Mouse (Mus musculus): ENCODE data around the gene Usp54.

The Usp54 gene

DNA sequence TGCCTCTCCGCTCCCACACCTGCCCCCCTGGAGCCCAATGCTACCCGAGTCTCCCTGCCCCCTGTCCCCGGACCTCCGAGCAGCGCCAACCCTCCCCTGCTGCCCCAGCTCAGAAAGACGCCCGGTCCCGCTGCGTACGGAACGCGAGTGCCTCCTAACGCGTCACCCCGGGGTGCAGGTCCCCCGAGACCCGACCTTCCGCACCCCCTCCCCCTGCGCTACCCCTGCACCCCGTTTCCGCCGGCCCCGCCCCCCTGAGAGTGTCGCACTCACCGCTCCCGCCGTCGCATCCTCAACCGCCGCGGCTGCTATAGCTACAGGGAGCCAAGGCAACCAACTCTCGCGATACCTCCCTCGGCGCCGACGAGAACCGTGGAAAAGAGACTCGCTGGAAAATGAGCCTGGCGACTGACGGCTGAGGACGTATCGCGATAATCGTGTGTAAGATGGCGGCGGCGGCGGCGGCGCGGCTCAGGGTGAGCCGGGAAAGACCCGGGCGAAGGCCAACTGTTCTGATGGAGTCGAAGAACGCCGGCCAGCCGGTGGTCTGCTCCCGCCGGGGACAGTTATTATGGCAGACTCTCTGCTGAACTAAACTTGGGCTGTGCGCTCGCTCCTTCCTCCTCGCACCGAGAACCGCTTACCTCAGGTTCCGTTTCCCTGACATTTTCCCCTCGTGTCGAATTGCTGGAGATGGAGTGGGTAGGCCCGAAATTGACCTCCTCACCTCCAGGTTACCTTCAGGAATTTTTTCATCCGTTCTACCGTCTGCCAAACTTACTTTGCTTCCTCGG is at the start of gene Usp54:
Gene Usp54, minus strand, starts transcription at position 420 of the 794 bp plus-strand sequence.
- DNase-seq (ENCODE audit: low spot score in 2 of 2), result peak; percentile 96 to 99

DNA sequence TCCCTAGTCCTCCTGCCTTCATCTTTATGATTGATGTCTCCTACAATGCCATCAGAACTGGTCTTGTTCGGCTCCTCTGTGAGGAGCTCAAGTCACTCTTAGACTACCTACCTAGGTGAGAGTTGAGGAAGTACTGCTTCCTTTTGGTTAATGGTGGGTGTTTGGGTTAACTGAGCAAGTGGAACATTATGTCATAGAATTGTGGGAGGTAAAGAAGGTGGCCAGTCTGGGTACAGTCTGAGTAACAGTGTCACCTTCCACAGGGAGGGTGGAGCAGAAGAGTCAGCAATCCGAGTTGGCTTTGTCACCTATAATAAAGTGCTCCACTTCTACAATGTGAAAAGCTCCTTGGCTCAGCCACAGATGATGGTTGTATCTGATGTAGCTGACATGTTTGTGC is 48.1 kb upstream of the Usp54 start:
- no peak for DNase-seq (ENCODE audit: low spot score in 2 of 2)

DNA sequence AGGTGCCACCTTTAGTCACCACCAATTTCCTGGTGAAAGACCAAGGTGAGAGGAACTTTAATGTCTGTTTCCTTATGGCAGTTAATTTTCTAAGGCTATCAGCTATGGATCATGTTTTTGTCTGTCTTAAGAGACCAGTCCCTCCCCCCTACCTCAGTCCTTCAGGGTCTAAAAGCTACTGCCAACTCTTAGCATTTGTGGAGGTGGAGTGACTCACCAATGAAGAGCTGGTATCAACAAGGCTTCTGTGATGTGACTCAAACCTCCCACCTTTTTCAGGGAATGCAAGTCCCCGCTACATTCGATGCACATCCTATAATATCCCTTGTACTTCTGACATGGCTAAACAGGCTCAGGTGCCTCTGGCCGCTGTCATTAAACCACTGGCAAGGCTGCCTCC is 45.7 kb upstream of the Usp54 start:
- DNase-seq (ENCODE audit: low spot score in 2 of 2), result no peak

DNA sequence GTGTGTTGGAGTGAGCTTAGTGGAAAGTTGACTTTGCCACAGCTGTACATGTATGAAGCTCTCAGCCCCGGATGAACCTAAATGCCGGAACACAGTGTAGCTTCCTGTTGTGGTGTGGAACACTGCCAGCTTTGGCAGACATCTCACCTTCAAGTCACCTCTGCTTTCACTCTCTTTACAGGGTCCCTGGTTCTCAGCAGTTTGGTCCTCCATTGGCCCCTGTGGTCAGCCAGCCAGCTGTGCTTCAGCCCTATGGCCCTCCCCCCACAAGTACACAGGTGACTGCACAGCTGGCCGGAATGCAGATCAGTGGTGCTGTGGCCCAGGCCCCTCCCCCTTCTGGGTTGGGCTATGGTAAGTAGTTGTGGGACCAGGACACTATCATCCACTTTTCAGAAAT is 41.6 kb upstream of the Usp54 start:
- DNase-seq (ENCODE audit: low spot score in 2 of 2), result peak in 1 of 2 experiments; percentile 60

DNA sequence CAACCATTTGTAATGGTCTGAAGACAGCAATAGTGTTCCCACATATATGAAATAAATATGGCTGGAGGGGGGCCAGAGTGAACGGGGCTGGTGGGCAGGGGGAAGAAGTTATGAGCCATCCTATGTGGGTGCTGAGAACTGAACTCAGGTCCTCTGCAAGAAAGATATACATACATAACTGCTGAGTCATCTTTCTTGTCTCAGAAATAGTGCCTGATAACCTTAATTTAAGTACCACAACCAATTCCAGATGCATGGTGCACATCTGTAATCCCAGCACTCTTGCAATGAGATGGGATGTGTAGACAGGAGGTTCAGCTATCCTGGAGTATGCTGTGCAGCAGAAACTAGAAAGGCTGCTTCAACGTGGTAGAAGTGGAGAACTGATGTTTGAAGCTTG is 40.9 kb upstream of the Usp54 start:
- no peak for DNase-seq (ENCODE audit: low spot score in 2 of 2)

DNA sequence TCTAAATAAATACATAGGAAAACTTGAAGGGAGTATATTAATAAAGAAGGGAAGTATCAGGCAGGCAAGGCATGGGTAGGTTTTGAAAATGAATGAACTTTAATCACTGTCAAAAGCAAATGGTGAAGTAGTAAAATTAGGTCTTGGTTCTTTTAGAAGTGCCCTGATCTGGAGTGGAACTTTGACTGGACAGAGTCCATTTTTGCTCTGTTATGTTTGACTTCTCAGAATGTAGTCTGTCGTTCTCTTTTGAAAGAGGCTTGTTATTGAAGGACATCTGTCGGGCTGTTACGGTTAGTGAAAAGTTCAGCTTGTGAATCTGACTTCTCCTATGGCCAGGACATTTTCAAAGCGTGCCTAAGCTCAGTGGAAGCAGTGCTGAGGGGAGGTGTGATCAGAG is 37.0 kb upstream of the Usp54 start:
- DNase-seq (ENCODE audit: low spot score in 2 of 2), result no peak

DNA sequence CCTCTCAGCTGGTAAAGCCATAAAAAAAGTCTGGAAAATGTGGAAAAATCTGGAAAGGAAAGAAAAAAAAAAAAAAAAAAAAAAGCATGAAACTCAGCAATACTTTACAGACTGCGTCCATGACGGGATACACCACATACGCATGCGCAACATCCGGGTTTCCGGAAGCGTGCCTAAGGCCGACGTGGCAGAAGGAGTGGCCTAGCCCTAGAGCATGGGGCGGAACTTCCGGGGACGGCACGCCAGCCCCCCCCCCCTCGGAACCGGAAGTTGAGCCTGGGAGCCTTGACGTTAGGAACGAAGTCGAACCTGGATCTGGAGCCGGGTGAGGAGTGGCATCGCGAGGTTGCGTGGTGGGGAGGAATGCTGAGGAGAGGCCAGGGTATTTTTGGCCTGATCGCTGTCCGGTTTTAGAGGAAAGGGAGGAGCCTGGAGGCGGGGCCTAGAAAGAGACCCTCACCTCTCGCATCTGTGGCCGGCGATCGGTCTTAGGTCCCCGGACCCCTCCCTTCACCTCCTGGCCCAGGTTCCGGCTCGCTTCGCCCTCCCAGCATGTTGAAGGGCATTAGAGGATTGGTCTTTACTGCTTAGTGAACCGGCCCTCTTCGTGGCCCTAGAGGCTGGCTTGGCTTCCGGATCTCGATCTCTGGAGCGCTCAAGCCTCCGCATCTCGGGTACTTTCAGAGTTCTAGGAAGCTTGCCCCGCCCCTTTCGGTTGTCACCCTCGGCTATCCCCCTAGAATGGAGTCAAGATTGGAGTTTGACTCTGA is 33.4 kb upstream of the Usp54 start, which contains the start of gene Sec24c:
Gene Sec24c, plus strand, starts transcription at position 245 of the 770 bp plus-strand sequence.
- peak; percentile 93 to 99 for DNase-seq (ENCODE audit: low spot score in 2 of 2)

DNA sequence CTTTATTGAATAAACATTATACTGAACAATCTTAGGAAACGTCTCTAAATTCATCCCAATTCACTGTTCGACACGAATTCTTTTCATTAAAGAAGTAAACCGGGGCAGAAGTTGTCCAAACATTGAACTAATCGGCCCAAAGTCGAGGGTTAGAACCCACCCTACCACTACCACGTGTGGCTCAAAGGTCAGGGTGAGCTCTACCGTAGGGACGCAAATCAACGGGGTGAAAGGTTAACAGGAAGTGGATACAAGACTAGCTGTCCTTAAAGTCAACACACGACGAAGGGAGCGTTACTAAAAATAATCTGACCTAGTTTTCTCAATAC is 32.8 kb upstream of the Usp54 start:
- peak; percentile 27 to 43 for DNase-seq (ENCODE audit: low spot score in 2 of 2)

DNA sequence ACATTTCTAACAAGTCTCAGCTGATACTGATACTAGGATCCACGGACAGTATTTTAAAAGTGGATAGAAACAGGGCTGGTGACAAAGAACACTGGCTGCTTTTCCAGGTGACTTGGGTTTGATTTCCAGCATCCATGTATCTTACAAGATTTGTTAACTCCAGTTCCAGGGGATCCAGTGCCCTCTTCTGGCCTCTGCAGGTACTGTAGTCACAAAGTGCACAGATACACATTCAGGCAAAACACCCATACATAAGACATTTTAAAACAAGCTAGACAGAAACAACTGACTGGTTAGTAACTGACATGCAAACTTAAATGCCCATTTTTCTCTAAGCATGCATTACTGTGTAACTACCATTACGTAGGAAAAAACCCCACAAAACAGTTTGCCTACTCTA is 32.1 kb upstream of the Usp54 start:
- peak in 1 of 2 experiments; percentile 71 for DNase-seq (ENCODE audit: low spot score in 2 of 2)

DNA sequence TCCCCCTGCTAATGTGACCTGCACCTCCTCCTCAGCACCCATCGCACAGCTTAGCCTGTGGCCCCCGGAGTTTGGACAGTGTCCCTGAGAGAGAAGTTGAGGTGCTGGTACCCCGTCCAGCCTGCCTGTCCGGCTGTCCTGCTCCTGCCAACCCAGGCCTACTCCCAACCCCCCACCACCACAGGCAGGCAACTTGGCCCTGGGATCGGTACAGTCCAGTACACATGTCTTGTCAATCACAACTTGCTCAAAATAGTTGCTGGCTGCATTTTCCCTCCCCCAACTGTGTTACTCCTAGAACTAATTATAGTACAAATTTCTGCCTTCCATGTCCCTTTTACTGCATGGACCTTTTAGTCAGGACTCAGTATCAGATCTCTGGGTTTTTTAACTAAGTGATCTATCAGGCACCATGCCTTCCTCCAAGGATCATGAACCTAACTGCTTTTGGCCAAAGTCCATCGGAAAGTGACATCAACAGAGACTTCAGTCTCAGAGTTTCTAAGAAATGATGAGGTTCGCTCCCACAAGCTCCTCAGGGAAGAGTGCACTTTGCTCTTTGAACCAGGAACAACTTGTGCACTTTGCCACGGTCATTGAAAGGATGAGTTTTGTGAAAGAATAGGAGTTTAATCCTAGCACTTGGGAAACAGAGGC is 27.4 kb upstream of the Usp54 start, which contains the start of gene Synpo2l:
Gene Synpo2l, minus strand, starts transcription at position 201 of the 657 bp plus-strand sequence.
- no peak for DNase-seq (ENCODE audit: low spot score in 2 of 2)

DNA sequence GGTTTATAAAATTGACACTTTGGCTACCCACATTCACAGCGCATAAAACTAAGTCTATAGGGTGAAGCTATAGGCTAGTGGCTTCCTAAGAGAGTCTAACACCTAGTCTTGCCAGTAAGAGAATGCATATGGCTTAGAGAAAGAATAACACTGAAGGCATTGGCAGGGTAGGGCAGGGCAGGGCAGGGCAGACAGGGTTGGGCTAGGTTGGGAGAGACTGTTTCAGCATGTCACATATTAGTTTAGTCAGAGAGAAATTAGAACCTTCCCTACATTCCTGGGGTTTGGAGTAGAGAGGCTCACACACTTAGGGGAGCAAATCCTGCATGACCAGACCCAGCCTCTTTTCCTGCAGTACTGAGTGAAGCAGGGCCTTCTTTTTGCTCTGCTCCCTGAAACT is 26.6 kb upstream of the Usp54 start:
- DNase-seq (ENCODE audit: low spot score in 2 of 2), result no peak

DNA sequence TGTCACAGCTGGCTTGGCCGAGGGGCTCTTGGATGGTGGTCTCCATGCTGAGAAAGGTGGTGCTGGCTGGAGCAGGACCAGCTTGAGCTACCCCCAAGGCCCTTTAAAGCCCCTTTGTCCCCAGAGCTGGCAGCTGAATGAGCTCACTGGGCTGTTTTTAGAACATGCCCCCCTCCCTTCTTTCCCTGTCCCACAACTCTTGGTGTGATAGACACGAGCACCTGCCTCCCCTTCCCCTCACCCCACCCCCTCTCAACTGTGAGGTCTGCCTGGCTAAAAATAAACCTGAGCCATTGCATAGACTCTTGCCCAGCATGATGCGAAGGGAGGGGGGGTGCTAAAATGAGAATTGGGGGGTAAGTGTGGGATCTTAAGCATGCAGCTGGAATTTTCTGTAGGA is 23.6 kb upstream of the Usp54 start:
- DNase-seq (ENCODE audit: low spot score in 2 of 2), result no peak

DNA sequence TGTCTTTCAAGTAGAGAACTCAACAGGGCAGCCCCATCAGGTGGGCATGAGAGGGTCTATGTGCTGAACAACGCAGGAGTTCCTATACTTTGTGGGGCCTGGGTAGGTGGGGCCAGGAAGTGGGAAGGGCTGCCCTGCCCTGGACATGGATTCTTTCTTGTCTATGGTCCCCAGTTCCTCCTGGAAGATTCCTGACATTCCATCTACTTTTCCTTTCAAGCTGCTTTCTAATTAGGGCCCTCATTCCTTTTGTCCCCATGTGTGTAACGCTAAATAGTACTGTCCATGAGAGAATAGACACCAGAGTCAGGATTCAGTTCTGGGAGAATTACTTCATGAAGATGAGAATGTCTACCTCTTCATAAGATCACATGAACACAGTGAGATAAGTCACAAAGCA is 22.7 kb upstream of the Usp54 start:
- DNase-seq (ENCODE audit: low spot score in 2 of 2), result no peak

DNA sequence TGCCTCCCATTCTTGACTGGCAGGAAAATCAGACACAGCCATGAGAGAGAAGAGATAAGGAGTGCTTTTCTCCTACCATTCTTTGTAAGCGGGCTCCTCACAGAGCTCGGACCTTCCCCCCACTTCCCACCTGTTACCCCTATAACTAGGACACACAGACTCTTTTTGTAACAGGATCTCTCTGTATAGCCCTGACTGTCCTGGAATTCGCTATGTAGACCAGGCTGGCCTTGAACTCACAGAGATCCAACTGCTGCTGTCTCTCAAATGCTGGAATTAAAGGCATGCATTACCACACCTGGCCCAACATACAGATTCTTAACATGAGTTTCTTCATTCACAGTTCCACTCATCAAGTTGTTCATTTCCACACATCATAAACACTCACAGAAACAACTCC is 21.9 kb upstream of the Usp54 start:
- no peak for DNase-seq (ENCODE audit: low spot score in 2 of 2)

DNA sequence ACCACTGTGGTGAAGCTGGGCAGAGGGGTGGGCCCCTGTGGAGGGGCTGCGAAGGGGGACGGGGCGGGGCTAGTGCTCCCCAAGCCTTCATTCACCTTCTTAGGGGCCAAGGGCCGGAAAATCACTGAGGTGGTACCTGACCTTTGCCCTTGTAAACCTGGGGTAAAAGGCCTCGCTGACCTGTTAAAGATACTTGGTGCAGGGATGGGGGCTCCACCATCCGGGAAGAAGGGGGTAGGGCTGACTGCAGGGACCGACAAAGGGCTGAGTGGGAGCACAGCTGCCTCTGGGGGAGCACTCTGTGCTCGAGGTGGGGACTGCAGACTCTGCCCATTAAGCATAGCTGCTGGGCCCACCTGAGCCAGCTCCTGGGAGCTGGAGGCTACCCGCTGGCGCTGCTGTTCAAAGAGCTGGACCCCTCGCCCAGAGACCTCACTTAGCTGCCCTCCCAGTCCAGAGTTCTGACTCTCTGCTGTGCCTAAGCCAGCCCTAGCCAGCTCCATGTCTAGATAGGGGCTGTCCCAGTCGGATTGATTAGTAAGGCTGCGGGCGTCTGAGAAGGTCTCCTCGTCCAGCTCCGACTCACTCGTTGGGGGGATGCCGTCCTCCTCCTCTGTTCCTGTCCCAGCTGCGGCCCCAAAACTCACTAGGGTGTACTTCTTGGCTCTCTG is 20.9 kb upstream of the Usp54 start:
- DNase-seq (ENCODE audit: low spot score in 2 of 2), result no peak

DNA sequence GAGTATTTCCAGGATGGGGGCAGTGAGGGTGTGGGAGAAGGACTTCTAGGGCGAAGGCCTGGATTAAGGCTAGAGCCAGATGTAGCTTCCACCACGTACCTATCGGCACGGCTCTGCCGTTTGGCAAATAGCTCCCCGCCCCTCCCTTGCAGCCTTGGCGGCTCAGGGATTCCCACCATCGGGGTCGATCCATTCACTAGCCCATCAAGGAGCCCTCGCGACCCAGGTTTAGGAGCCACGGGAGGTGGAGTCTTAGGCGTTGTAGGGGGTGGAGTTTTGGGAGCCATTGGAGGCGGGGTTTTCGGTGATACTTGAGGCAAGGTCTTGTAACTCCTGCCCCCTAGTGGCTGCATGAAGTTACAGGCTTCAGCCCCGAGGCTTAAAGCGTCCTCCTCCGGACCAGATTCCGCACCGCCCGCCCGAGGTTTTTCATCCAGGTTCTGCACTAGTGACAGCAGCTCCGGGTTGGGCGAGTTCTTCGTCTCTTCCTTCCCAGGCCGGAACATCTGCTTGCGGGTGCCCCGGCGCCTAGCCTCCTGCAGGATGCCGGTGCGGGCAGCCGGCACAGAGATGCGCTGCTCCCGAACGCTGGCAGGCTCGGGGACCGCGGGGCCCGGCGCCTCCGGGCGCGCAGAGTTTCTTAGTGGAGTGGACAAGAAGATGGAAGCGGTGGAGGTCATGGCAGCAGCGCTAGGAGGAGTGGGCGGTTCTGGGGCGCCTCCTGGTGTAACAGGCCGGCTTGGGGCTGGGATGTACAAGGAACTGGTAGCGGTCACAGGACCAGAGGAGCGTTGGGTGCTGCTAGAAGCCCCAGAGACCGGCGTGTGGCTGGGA is 20.2 kb upstream of the Usp54 start:
- DNase-seq (ENCODE audit: low spot score in 2 of 2), result peak; percentile 87 to 93

DNA sequence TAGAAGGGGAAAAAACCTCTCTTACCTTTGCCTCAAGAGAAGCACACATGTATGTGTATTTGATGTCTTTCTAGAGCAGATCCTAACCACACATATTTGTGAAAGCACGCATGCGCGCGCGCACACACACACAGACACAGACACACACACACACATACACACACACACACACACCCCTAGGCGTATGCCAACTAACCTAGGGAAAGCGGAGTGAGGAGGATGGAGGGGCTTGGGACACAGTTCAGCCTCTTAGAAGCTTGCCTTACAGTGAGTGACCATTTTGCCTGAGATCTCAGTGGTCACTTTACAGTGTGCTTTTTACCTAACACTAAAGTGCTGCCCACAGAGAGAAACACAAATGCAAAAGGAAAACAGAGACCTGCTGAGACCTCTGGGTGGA is 18.8 kb upstream of the Usp54 start:
- DNase-seq (ENCODE audit: low spot score in 2 of 2), result no peak

DNA sequence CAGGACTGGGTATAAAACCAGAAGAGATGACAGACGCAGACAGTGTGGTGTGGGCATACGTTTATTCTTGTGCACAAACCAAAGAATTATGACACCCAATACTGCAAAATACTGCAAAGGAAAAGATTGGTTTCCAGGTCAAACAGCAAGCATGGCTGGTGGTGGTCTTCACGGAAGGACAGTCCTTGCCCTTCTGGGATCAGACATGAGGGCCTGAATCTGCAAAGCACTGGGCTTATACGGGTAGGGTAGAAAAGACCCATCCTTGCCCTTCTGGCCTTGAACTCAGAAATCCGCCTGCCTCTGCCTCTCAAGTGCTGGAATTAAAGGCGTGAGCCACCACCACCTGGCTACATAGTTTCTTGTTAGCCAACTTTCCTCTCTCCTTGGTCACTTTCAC is 18.0 kb upstream of the Usp54 start:
- no peak for DNase-seq (ENCODE audit: low spot score in 2 of 2)

DNA sequence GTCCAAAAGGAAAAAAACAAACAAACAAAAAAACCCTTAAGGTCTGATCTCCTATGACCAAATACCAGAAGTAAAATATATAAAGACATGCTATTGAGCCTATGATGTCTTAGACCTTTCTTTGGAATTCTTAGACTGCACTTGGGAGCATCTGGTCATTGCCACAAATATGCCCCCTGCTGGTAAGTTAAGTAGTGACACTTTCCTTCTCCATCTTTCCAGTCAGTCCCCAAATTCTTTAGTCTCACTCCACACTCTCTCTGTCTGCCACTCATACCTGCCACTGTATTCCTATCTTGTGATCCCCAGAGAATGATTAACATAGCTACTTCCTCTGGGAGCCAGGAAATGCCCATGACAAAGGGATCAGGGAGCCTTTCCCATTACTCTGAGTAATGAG is 17.5 kb upstream of the Usp54 start:
- no peak for DNase-seq (ENCODE audit: low spot score in 2 of 2)

DNA sequence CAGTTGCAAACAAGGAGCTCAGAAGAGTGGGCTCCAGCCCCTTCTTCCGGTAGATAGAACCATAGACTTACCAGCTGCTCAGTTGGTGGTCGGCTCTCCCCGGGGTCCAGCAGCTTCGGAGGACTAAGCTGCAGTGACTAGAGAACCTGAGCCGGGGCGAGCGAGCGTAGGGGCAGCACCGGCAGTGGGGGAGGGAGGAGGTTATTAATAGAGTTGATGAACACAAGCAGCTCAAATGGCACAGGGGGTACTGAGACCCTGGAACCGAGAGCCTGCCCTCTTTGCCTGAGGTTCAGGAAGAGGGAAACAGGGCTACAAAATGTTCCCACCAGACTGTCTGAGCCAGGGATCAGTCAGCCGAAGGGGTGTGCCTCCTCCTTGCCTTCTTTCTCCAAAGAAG is 15.5 kb upstream of the Usp54 start, which contains the start of gene Myoz1:
Gene Myoz1, minus strand, starts transcription at position 180 of the 400 bp plus-strand sequence.
- DNase-seq (ENCODE audit: low spot score in 2 of 2), result no peak

DNA sequence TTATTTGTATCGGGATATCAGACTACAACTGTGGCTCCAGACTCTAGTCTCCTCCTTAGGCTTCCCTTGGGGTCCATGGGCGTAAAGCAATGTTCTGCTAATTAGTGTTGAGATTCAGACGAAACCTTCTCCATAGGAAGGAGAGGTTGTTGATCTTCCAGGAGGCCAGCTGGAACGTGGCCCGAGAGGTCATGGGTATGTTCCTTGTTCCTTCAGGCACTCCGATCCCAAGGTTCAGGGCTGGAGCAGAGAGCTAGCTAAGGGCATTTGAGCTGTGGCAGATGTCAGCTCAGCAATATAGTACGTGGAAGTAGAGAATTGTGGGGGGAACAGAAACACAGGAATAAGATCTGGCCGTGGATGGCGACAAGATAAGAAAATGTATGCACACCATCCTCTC is 14.9 kb upstream of the Usp54 start:
- DNase-seq (ENCODE audit: low spot score in 2 of 2), result no peak
